Mouse (Mus musculus) T-cell, adult 66 days (primary cell): ENCODE data around the gene Grk2. TPM values are rescaled to one million over a fixed set of nuclear protein-coding genes. Genes with fewer than 3 reads are reported as not detected.

Source experiments
- total RNA-seq, 2 experiments: library from RNA; stranded (reverse); gene quantifications; 3 replicates in 1 of 2; 4 replicates in 1 of 2; pipeline ENCODE4 v1.2.4; 2023

Gene Grk2
- 100 to 1,000 TPM; 399 to 431 TPM for total RNA-seq

GRCm38 (mm10) chr19:4306190-4306577, at the start of gene Grk2:
TSS of gene Grk2 (minus strand) at chr19:4306222.

GRCm38 (mm10) chr19:4282898-4283553, 23.0 kb downstream of the Grk2 start, which contains the start of gene Ankrd13d:
TSS of gene Ankrd13d (minus strand) at chr19:4283137.

GRCm38 (mm10) chr19:4268566-4269361, 37.3 kb downstream of the Grk2 start, which contains the start of gene Ssh3:
TSS of gene Ssh3 (minus strand) at chr19:4269180.

Other genes with a start within 250 kb of the Grk2 start
- 10 to 100 TPM; 28.7 to 37.1 TPM for gene Gstp3, start 246.7 kb downstream of the Grk2 start, total RNA-seq
- gene Cabp2, start 224.6 kb downstream of the Grk2 start, total RNA-seq: not detected
- gene Cdk2ap2, start 209.0 kb downstream of the Grk2 start, total RNA-seq: 100 to 1,000 TPM; 166 to 171 TPM
- gene Pitpnm1, start 206.2 kb downstream of the Grk2 start, total RNA-seq: 100 to 1,000 TPM; 322 TPM
- 100 to 1,000 TPM; 144 to 147 TPM for gene Aip, start 180.4 kb downstream of the Grk2 start, total RNA-seq
- 1 to 10 TPM in 1 of 2 experiments, under 1 TPM in 1; 0.99 to 1.7 TPM for gene Gpr152, start 166.4 kb downstream of the Grk2 start, total RNA-seq
- not detected for gene Cabp4, start 162.2 kb downstream of the Grk2 start, total RNA-seq
- 100 to 1,000 TPM; 127 to 139 TPM for gene Coro1b, start 157.6 kb downstream of the Grk2 start, total RNA-seq
- gene Ptprcap, start 152.6 kb downstream of the Grk2 start, total RNA-seq: 100 to 1,000 TPM; 313 to 348 TPM
- gene Rps6kb2, start 142.9 kb downstream of the Grk2 start, total RNA-seq: 10 to 100 TPM; 34.8 to 49.8 TPM
- gene Carns1, start 130.7 kb downstream of the Grk2 start, total RNA-seq: 10 to 100 TPM; 68.8 to 73.6 TPM
- 100 to 1,000 TPM; 292 to 316 TPM for gene Tbc1d10c, start 114.9 kb downstream of the Grk2 start, total RNA-seq
- gene Ppp1ca, start 114.2 kb downstream of the Grk2 start, total RNA-seq: 100 to 1,000 TPM; 386 to 415 TPM
- 10 to 100 TPM; 46.6 to 54.9 TPM for gene Rad9a, start 104.6 kb downstream of the Grk2 start, total RNA-seq
- 100 to 1,000 TPM; 139 to 167 TPM for gene Clcf1, start 92.0 kb downstream of the Grk2 start, total RNA-seq
- gene AC109138.7, start 91.9 kb downstream of the Grk2 start, total RNA-seq: not detected
- gene Pold4, start 74.3 kb downstream of the Grk2 start, total RNA-seq: 10 to 100 TPM; 50.8 to 51.4 TPM
- 10 to 100 TPM; 17.8 to 18.9 TPM for gene Ssh3, start 37.0 kb downstream of the Grk2 start, total RNA-seq
- 10 to 100 TPM; 19.0 to 20.5 TPM for gene Ankrd13d, start 23.1 kb downstream of the Grk2 start, total RNA-seq
- gene Kdm2a, start 92.1 kb upstream of the Grk2 start, total RNA-seq: 100 to 1,000 TPM; 155 to 160 TPM
- 1 to 10 TPM in 1 of 2 experiments, under 1 TPM in 1; 0.39 to 1.8 TPM for gene Rhod, start 133.2 kb upstream of the Grk2 start, total RNA-seq
- not detected for gene Syt12, start 171.2 kb upstream of the Grk2 start, total RNA-seq
- gene 2010003K11Rik, start 192.4 kb upstream of the Grk2 start, total RNA-seq: not detected
- 1 to 10 TPM; 2.3 to 4.6 TPM for gene Pcx, start 204.2 kb upstream of the Grk2 start, total RNA-seq